Mouse (Mus musculus): ENCODE data around the gene Lipt2. TPM values are rescaled to one million over a fixed set of nuclear protein-coding genes. Genes with fewer than 3 reads are reported as not detected.

The Lipt2 gene
- total and polyA plus RNA-seq, 2 experiments, result 3.8 to 5.2 TPM

GRCm38 (mm10) chr7:100123486-100123885, 35.6 kb upstream of the Lipt2 start:
- Histone ChIP-seq H3K9ac (ENCODE audit: low read depth, low read length) (no peak overlapping the region), H3K27ac (replicated peaks; ENCODE audit: insufficient read depth, low read depth, low read length) (no peak overlapping the region), H3K4me1 (ENCODE audit: control insufficient read depth, insufficient read depth, low read length) (peaks cover 3% of the 10 kb centered on the region; the same call in 1 of the 2 replicates), H3K27me3 (ENCODE audit: control insufficient read depth, insufficient read depth, low read length) (no peaks in the 10 kb centered on the region), H3K4me3 (ENCODE audit: insufficient read depth, low read depth, low read length) (no peak overlapping the region), H3K79me2 (ENCODE audit: control insufficient read depth, insufficient read depth, low read length) (no peaks in the 10 kb centered on the region; the same call in 1 of the 2 replicates), H3K36me3 (ENCODE audit: control insufficient read depth, insufficient read depth, low read length) (no peaks in the 10 kb centered on the region)
- DNase-seq (ENCODE audit: extremely low read depth, low read depth, low spot score), result peak; percentile 47
- TF ChIP-seq POLR2A (IDR thresholded peaks at IDR 0.05; ENCODE audit: extremely low read depth, insufficient read depth, low read length) (no peak), CTCF (IDR thresholded peaks at IDR 0.05; ENCODE audit: low read depth, low read length) (peak; percentile 89)
- 51% methylated on average over 6 of the region's 6 CpGs for WGBS

DNA sequence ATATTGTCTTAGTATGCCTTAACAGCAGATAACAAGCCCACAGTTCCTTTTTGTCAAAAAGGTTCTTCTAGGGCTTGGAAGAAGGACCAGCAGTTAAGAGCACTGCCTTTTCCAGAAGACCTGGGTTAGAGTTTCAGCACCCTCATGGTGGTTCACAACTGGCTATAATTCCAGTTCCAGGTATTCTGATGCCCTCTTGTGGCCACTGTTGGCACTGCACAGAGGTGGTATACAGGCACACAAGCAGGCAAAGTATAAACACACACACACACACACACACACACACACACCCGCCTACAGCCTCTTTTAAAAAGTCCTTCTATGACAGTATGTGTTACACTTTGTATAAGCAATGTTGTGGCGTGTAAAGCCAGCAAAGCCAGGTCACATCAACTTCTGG, 34.9 kb upstream of the Lipt2 start:
- H3K4me3 ChIP-seq (ENCODE audit: insufficient read depth, low read depth, low read length), result no peak overlapping the region
- 87% methylated on average over 2 of the region's 2 CpGs for WGBS
- H3K9ac ChIP-seq (ENCODE audit: low read depth, low read length), result no peak overlapping the region
- no peaks in the 10 kb centered on the region for H3K27me3 ChIP-seq (ENCODE audit: control insufficient read depth, insufficient read depth, low read length)
- H3K79me2 ChIP-seq (ENCODE audit: control insufficient read depth, insufficient read depth, low read length), result no peaks in the 10 kb centered on the region
- no peaks in the 10 kb centered on the region for H3K36me3 ChIP-seq (ENCODE audit: control insufficient read depth, insufficient read depth, low read length)
- peak; percentile 57; the same call in 1 of the 2 replicates for TF ChIP-seq CTCF (IDR thresholded peaks at IDR 0.05; ENCODE audit: low read depth, low read length)
- no peak for TF ChIP-seq POLR2A (IDR thresholded peaks at IDR 0.05; ENCODE audit: extremely low read depth, insufficient read depth, low read length)
- peak; percentile 21 for DNase-seq (ENCODE audit: extremely low read depth, low read depth, low spot score)
- H3K27ac ChIP-seq (replicated peaks; ENCODE audit: insufficient read depth, low read depth, low read length), result no peak overlapping the region
- H3K4me1 ChIP-seq (ENCODE audit: control insufficient read depth, insufficient read depth, low read length), result peaks cover 3% of the 10 kb centered on the region; the same call in 1 of the 2 replicates

GRCm38 (mm10) chr7:100125166-100125565, 33.9 kb upstream of the Lipt2 start:
- Histone ChIP-seq H3K36me3 (ENCODE audit: control insufficient read depth, insufficient read depth, low read length) (no peaks in the 10 kb centered on the region), H3K27me3 (ENCODE audit: control insufficient read depth, insufficient read depth, low read length) (no peaks in the 10 kb centered on the region), H3K9ac (ENCODE audit: low read depth, low read length) (no peak overlapping the region), H3K4me1 (ENCODE audit: control insufficient read depth, insufficient read depth, low read length) (peaks cover 3% of the 10 kb centered on the region; the same call in 1 of the 2 replicates), H3K27ac (replicated peaks; ENCODE audit: insufficient read depth, low read depth, low read length) (no peak overlapping the region), H3K4me3 (ENCODE audit: insufficient read depth, low read depth, low read length) (no peak overlapping the region), H3K79me2 (ENCODE audit: control insufficient read depth, insufficient read depth, low read length) (no peaks in the 10 kb centered on the region)
- DNase-seq (ENCODE audit: extremely low read depth, low read depth, low spot score), result no peak
- no peak for TF ChIP-seq POLR2A (IDR thresholded peaks at IDR 0.05; ENCODE audit: extremely low read depth, insufficient read depth, low read length)
- TF ChIP-seq CTCF (IDR thresholded peaks at IDR 0.05; ENCODE audit: low read depth, low read length), result no peak
- 81% methylated on average over 4 of the region's 4 CpGs for WGBS

GRCm38 (mm10) chr7:100126514-100126913, 32.6 kb upstream of the Lipt2 start:
- WGBS, result 85% methylated on average over 7 of the region's 7 CpGs
- Histone ChIP-seq H3K79me2 (ENCODE audit: control insufficient read depth, insufficient read depth, low read length) (no peaks in the 10 kb centered on the region), H3K27me3 (ENCODE audit: control insufficient read depth, insufficient read depth, low read length) (no peaks in the 10 kb centered on the region), H3K9ac (ENCODE audit: low read depth, low read length) (no peak overlapping the region), H3K36me3 (ENCODE audit: control insufficient read depth, insufficient read depth, low read length) (no peaks in the 10 kb centered on the region), H3K27ac (replicated peaks; ENCODE audit: insufficient read depth, low read depth, low read length) (no peak overlapping the region), H3K4me3 (ENCODE audit: insufficient read depth, low read depth, low read length) (no peak overlapping the region), H3K4me1 (ENCODE audit: control insufficient read depth, insufficient read depth, low read length) (peaks cover 1% of the 10 kb centered on the region; the same call in 1 of the 2 replicates)
- TF ChIP-seq POLR2A (IDR thresholded peaks at IDR 0.05; ENCODE audit: extremely low read depth, insufficient read depth, low read length) (no peak), CTCF (IDR thresholded peaks at IDR 0.05; ENCODE audit: low read depth, low read length) (no peak)
- no peak for DNase-seq (ENCODE audit: extremely low read depth, low read depth, low spot score)

- no peaks in the 10 kb centered on the region for H3K27me3 ChIP-seq (ENCODE audit: control insufficient read depth, insufficient read depth, low read length)
- peak; percentile 16 for DNase-seq (ENCODE audit: extremely low read depth, low read depth, low spot score)
- TF ChIP-seq CTCF (IDR thresholded peaks at IDR 0.05; ENCODE audit: low read depth, low read length), result no peak
- 55% methylated on average over 7 of the region's 7 CpGs for WGBS
- no peaks in the 10 kb centered on the region for H3K79me2 ChIP-seq (ENCODE audit: control insufficient read depth, insufficient read depth, low read length)
- H3K27ac ChIP-seq (replicated peaks; ENCODE audit: insufficient read depth, low read depth, low read length), result no peak overlapping the region
- H3K36me3 ChIP-seq (ENCODE audit: control insufficient read depth, insufficient read depth, low read length), result no peaks in the 10 kb centered on the region
- no peak overlapping the region for H3K4me3 ChIP-seq (ENCODE audit: insufficient read depth, low read depth, low read length)
- H3K9ac ChIP-seq (ENCODE audit: low read depth, low read length), result no peak overlapping the region
- H3K4me1 ChIP-seq (ENCODE audit: control insufficient read depth, insufficient read depth, low read length), result no peaks in the 10 kb centered on the region
These were observed 30.6 kb upstream of the Lipt2 start for GRCm38 (mm10) chr7:100128262-100129041.

GRCm38 (mm10) chr7:100130592-100130991, 28.5 kb upstream of the Lipt2 start:
- TF ChIP-seq CTCF (IDR thresholded peaks at IDR 0.05; ENCODE audit: low read depth, low read length) (no peak), POLR2A (IDR thresholded peaks at IDR 0.05; ENCODE audit: extremely low read depth, insufficient read depth, low read length) (no peak)
- WGBS, result 72% methylated on average over 6 of the region's 6 CpGs
- Histone ChIP-seq H3K27ac (replicated peaks; ENCODE audit: insufficient read depth, low read depth, low read length) (no peak overlapping the region), H3K27me3 (ENCODE audit: control insufficient read depth, insufficient read depth, low read length) (no peaks in the 10 kb centered on the region), H3K4me1 (ENCODE audit: control insufficient read depth, insufficient read depth, low read length) (no peaks in the 10 kb centered on the region), H3K79me2 (ENCODE audit: control insufficient read depth, insufficient read depth, low read length) (no peaks in the 10 kb centered on the region), H3K9ac (ENCODE audit: low read depth, low read length) (no peak overlapping the region), H3K4me3 (ENCODE audit: insufficient read depth, low read depth, low read length) (no peak overlapping the region), H3K36me3 (ENCODE audit: control insufficient read depth, insufficient read depth, low read length) (no peaks in the 10 kb centered on the region)
- no peak for DNase-seq (ENCODE audit: extremely low read depth, low read depth, low spot score)
